Mouse (Mus musculus): ENCODE measurements around the gene Pum1.

Pum1 gene

DNA sequence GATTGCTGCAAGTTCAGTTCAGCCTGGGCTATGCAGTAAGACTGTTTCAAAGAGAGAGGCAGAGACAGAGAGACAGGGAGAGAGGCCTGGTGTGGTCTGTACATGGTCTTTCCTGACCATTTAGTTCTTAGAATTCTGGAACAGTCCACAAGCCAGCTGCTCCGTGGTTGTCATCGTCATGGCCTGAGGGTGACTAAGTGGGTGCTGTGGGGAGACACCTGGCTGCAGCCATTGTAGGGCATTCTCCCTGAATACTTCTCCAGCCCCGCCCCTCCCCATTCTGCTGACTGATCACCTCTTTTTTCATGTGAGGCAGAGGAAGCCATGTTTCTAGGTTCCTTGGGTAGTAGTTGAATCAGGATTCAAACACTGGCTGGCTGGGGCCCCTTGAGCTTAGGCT, 156.7 kb downstream of the Pum1 start:
- DNase-seq (ENCODE audit: low spot score), result no peak

DNA sequence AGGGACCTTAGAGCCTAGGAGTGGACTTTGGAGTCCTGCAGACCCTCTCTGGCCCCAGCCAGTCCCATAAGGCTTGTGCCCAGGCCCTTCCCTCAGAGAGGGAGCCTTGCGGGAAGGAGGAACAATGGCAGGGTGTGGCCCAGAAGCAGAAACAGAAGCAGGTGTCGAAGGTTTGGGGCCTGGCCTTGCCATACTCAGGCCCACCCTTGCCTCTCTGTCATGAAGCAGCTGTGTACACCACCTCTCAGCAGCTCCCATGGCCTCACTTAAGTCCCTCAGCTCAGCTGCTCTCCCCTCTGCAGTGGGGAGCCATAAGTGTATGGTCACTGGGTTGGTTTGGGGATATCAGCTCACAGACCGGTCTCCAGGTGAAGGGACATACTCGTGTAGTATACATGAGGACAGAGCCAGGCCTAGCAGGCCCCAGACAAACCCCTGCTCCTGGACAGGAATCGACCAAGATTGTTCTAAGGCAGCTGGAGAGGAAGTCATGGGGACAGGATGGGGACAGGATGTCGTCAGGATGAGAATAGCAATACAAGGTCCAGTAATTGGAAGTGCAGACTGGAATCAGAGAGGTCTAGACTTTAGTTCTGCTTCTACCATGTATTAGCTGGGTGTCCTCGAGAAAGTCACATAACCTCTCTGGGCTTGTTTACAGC, 157.6 kb downstream of the Pum1 start:
- no peak for DNase-seq (ENCODE audit: low spot score)

DNA sequence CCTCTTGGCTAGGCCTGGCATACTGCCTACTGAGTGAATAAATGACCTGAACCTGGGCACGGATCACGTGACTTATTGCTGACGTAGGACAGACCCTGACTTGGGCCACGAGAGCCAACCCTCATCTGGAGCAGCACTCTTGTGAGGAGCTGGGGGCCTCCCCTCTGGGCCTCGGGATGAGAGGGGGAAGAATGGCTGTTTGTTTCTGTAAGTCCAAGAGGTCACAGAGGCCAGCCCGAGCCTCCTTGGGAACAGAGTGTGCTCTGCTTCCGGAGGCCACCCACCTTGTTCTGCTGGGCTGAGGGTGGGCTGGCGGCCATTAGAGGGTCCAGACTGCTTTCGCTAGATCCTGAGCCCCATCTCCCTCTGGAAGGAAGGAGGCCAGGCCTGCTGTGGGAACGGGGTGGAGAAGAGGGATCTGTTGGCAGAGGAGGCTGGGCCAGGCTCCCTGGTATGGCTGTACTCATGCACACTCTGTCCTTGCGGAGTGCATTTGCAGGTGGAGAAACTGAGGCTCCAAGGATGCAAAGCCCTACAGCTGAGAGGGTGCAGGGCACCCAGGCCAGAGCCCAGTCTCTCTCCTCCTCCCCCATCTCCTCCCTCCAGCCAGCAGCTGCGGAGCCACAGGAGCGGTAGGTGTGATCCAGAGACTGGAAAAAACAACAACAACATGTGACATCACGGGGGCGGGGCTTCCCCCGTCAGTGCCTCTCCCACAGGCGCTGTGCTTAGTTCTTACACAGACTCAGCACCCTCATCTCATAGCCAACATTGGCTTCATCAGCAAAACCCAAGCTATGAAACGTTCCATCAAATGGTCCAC, 165.9 kb downstream of the Pum1 start:
- no peak for DNase-seq (ENCODE audit: low spot score)

Data from adipocyte (in vitro differentiated cells).